Mouse (Mus musculus) myocyte (in vitro differentiated cells): ENCODE measurements around the gene Anapc15. TPM values are rescaled to one million over a fixed set of nuclear protein-coding genes. Genes with fewer than 3 reads are reported as not detected.
A peak's percentile ranks its signal among the peaks of the same experiment; 100 is the strongest.

Experiments
- H3K27me3 ChIP-seq: one replicate; pipeline ENCODE4 v1.6.1; 2011; ENCODE audit not compliant: control insufficient read depth, insufficient read depth, insufficient read length
- H3K36me3 ChIP-seq: one replicate; pipeline ENCODE4 v1.6.1; 2011; ENCODE audit not compliant: control insufficient read depth, insufficient read depth
- H3K4me2 ChIP-seq: one replicate; pipeline ENCODE4 v1.6.1; 2011; ENCODE audit warnings: low read depth, control low read depth
- H3K4me3 ChIP-seq: one replicate; pipeline ENCODE4 v1.5.1; 2011; ENCODE audit warnings: mild to moderate bottlenecking, control low read depth, moderate library complexity
- H3K79me2 ChIP-seq: one replicate; pipeline ENCODE4 v1.6.1; 2011; ENCODE audit not compliant: control insufficient read depth, insufficient read depth
- H3ac ChIP-seq: one replicate; pipeline ENCODE4 v1.6.1; 2011; ENCODE audit not compliant: control insufficient read depth, insufficient read length
- CEBPB ChIP-seq: IDR thresholded peaks from 2 replicates; pipeline ENCODE4 v1.6.1; 2011; ENCODE audit warnings: mild to moderate bottlenecking, moderate library complexity; ENCODE audit not compliant: poor library complexity, insufficient read depth, severe bottlenecking
- E2F4 ChIP-seq: IDR thresholded peaks from one replicate; pipeline ENCODE4 v1.6.1; 2011; ENCODE audit warnings: mild to moderate bottlenecking, control low read depth, moderate library complexity; ENCODE audit not compliant: insufficient read depth
- MAX ChIP-seq: IDR thresholded peaks from one replicate; pipeline ENCODE4 v1.6.1; 2011; ENCODE audit warnings: low read depth, mild to moderate bottlenecking, control low read depth
- MYOD1 ChIP-seq, 3 experiments: IDR thresholded peaks; one replicate each; pipeline ENCODE4 v1.6.1; 2011; ENCODE audit warnings: control low read depth in 2 of 3, low read depth in 2 of 3, mild to moderate bottlenecking in 2 of 3, moderate library complexity in 1 of 3; ENCODE audit not compliant: insufficient read length in 2 of 3, control insufficient read depth in 1 of 3
- MYOG ChIP-seq, 3 experiments: IDR thresholded peaks; one replicate each; pipeline ENCODE4 v1.6.1; 2011; ENCODE audit warnings: control low read depth in 2 of 3, low read depth in 2 of 3, mild to moderate bottlenecking in 2 of 3; ENCODE audit not compliant: insufficient read length in 2 of 3, control insufficient read depth in 1 of 3, insufficient read depth in 1 of 3
- POLR2A ChIP-seq: IDR thresholded peaks from one replicate; pipeline ENCODE4 v1.6.1; 2011; ENCODE audit warnings: low read depth, mild to moderate bottlenecking, control low read depth, moderate library complexity; ENCODE audit not compliant: insufficient read length
- POLR2AphosphoS2 ChIP-seq: IDR thresholded peaks from one replicate; pipeline ENCODE4 v1.6.1; 2011; ENCODE audit warnings: low read depth, control low read depth; ENCODE audit not compliant: insufficient read length
- REST ChIP-seq: IDR thresholded peaks from one replicate; pipeline ENCODE4 v1.6.1; 2011; ENCODE audit warnings: mild to moderate bottlenecking, control low read depth, moderate library complexity; ENCODE audit not compliant: insufficient read depth, insufficient read length
- SRF ChIP-seq: IDR thresholded peaks from one replicate; pipeline ENCODE4 v1.6.1; 2011; ENCODE audit warnings: low read depth; ENCODE audit not compliant: control insufficient read depth, insufficient read length
- TCF12 ChIP-seq: IDR thresholded peaks from one replicate; pipeline ENCODE4 v1.6.1; 2011; ENCODE audit warnings: mild to moderate bottlenecking, control low read depth; ENCODE audit not compliant: poor library complexity, insufficient read depth, severe bottlenecking
- TCF3 ChIP-seq: IDR thresholded peaks from one replicate; pipeline ENCODE4 v1.6.1; 2011; ENCODE audit warnings: low read depth, control low read depth; ENCODE audit not compliant: insufficient read length
- USF1 ChIP-seq: IDR thresholded peaks from one replicate; pipeline ENCODE4 v1.6.1; 2011; ENCODE audit warnings: low read depth, mild to moderate bottlenecking, control low read depth, moderate library complexity
- polyA plus RNA-seq: library from polyadenylated mRNA; unstranded; fragments of >200 nt; fragmentation: generic; extraction: Trizol; gene quantifications from one replicate; pipeline ENCODE4 v1.2.1, GENCODE M21; 2012; ENCODE audit warnings: missing spikeins

The Anapc15 gene
- polyA plus RNA-seq, 1 experiment = 35.1 TPM

- no peak for TF ChIP-seq REST
- TF ChIP-seq POLR2A = no peak
- no peak for TF ChIP-seq POLR2AphosphoS2
- no peak for TF ChIP-seq USF1
- no peak for TF ChIP-seq CEBPB
- TF ChIP-seq E2F4 = no peak
- no peak for TF ChIP-seq MYOD1 (IDR thresholded peaks at IDR 0.05; ENCODE audit: control insufficient read depth in 1 of 3, insufficient read length in 2 of 3, low read depth in 2 of 3)
- no peak for TF ChIP-seq TCF3
- TF ChIP-seq SRF = no peak
- TF ChIP-seq MYOG (IDR thresholded peaks at IDR 0.05; ENCODE audit: control insufficient read depth in 1 of 3, insufficient read depth in 1 of 3, insufficient read length in 2 of 3, low read depth in 2 of 3) = no peak
- TF ChIP-seq MAX = no peak
- TF ChIP-seq TCF12 = no peak
- H3K79me2 ChIP-seq = peaks cover 27% of the 10 kb centered on the region
- H3K27me3 ChIP-seq = no peaks in the 10 kb centered on the region
- peak within 1 kb of the TSS; percentile 38 for H3ac ChIP-seq
- peak within 1 kb of the TSS; percentile 97 for H3K4me2 ChIP-seq
- H3K36me3 ChIP-seq = no peaks in the 10 kb centered on the region
- H3K4me3 ChIP-seq = peak within 1 kb of the TSS; percentile 93
Observed at GRCm38 (mm10) chr7:101906287-101906681, 42.8 kb downstream of the Anapc15 start, which contains the start of gene Tomt. Gene Tomt, minus strand, starts transcription at chr7:101906359.

- TF ChIP-seq USF1 = no peak
- TF ChIP-seq TCF12 = no peak
- no peak for TF ChIP-seq MYOD1 (IDR thresholded peaks at IDR 0.05; ENCODE audit: control insufficient read depth in 1 of 3, insufficient read length in 2 of 3, low read depth in 2 of 3)
- TF ChIP-seq POLR2AphosphoS2 = no peak
- no peak for TF ChIP-seq MYOG (IDR thresholded peaks at IDR 0.05; ENCODE audit: control insufficient read depth in 1 of 3, insufficient read depth in 1 of 3, insufficient read length in 2 of 3, low read depth in 2 of 3)
- peak overlapping the region; percentile 38 for H3ac ChIP-seq
- peak overlapping the region; percentile 93 for H3K4me3 ChIP-seq
- H3K36me3 ChIP-seq = no peaks in the 10 kb centered on the region
- H3K27me3 ChIP-seq = no peaks in the 10 kb centered on the region
- peaks cover 27% of the 10 kb centered on the region for H3K79me2 ChIP-seq
- H3K4me2 ChIP-seq = peak overlapping the region; percentile 95
Observed at GRCm38 (mm10) chr7:101906696-101907095, 43.2 kb downstream of the Anapc15 start.

DNA sequence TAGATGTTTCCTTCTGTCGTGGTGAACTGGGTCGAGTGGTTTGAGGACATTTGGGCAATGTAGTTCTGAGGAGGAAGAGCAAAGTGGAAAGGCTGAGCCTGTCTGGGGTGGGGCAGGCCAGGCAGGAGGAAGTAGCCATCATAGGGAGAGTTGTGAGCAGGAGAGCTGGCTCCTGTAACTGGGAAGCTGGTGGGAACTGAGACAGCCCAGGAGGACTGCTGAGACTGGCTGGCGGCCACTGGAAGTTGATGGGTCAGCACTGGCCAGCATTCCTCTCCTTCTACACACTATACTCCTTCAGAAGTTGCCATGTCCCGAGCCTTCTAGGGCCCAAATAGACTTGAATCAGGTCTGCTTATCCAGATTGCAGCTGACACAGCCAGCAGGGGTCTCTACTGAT, 44.9 kb downstream of the Anapc15 start:
- Histone ChIP-seq H3K4me2 (peak overlapping the region; percentile 34), H3K79me2 (peaks cover 27% of the 10 kb centered on the region), H3ac (no peak overlapping the region), H3K4me3 (no peak overlapping the region), H3K27me3 (no peaks in the 10 kb centered on the region), H3K36me3 (peaks cover 11% of the 10 kb centered on the region)
- TF ChIP-seq SRF (no peak), MAX (no peak), REST (no peak), USF1 (no peak), MYOG (IDR thresholded peaks at IDR 0.05; ENCODE audit: control insufficient read depth in 1 of 3, insufficient read depth in 1 of 3, insufficient read length in 2 of 3, low read depth in 2 of 3) (no peak), MYOD1 (IDR thresholded peaks at IDR 0.05; ENCODE audit: control insufficient read depth in 1 of 3, insufficient read length in 2 of 3, low read depth in 2 of 3) (no peak), CEBPB (no peak), TCF3 (no peak), E2F4 (no peak), POLR2AphosphoS2 (no peak), TCF12 (no peak), POLR2A (no peak)

- Histone ChIP-seq H3K79me2 (peaks cover 27% of the 10 kb centered on the region), H3K4me3 (no peak overlapping the region), H3ac (no peak overlapping the region), H3K4me2 (no peak overlapping the region), H3K27me3 (no peaks in the 10 kb centered on the region), H3K36me3 (peaks cover 11% of the 10 kb centered on the region)
- no peak for TF ChIP-seq CEBPB
- TF ChIP-seq MYOG (IDR thresholded peaks at IDR 0.05; ENCODE audit: control insufficient read depth in 1 of 3, insufficient read depth in 1 of 3, insufficient read length in 2 of 3, low read depth in 2 of 3) = no peak
- no peak for TF ChIP-seq TCF3
- TF ChIP-seq USF1 = no peak
- no peak for TF ChIP-seq REST
- TF ChIP-seq E2F4 = no peak
- no peak for TF ChIP-seq SRF
- TF ChIP-seq TCF12 = no peak
- no peak for TF ChIP-seq MAX
Observed at GRCm38 (mm10) chr7:101910138-101910537, 46.6 kb downstream of the Anapc15 start.

GRCm38 (mm10) chr7:101911982-101912381, 48.5 kb downstream of the Anapc15 start:
- no peak overlapping the region for H3ac ChIP-seq
- H3K79me2 ChIP-seq = peaks cover 16% of the 10 kb centered on the region
- H3K27me3 ChIP-seq = no peaks in the 10 kb centered on the region
- TF ChIP-seq E2F4 (no peak), MAX (no peak), REST (no peak), MYOG (IDR thresholded peaks at IDR 0.05; ENCODE audit: control insufficient read depth in 1 of 3, insufficient read depth in 1 of 3, insufficient read length in 2 of 3, low read depth in 2 of 3) (no peak), USF1 (no peak), TCF12 (no peak), POLR2AphosphoS2 (no peak), CEBPB (no peak), POLR2A (no peak), SRF (no peak)
- peaks cover 11% of the 10 kb centered on the region for H3K36me3 ChIP-seq
- no peak overlapping the region for H3K4me3 ChIP-seq
- H3K4me2 ChIP-seq = no peak overlapping the region
